Mouse (Mus musculus): Measurements from ENCODE around the gene Pin4. TPM values are rescaled to one million over a fixed set of nuclear protein-coding genes. Genes with fewer than 3 reads are reported as not detected.
A peak's percentile ranks its signal among the peaks of the same experiment; 100 is the strongest.

The Pin4 gene
- total and polyA plus RNA-seq, 3 experiments: 50.6 to 122 TPM; not detected in 1

DNA sequence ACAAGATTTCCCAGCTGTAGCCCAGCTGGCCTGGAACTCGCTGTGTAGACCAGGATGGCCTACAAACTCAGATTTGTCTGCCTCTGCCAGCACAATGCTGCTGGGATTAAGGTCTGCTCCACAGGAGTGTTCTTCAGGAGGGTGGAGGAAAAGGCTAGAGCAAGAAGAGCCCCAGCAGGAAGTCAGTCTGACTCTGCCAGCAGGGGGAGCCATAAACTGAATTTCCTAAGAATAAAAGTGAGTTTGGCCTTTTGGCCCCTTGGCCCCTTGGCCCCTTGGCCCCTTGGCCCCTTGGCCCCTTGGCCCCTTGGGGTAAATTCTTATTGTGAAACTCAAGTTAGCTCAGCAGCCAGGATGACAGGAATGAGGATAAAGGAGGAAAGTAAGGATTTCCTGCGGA, 40.5 kb downstream of the Pin4 start:
- Histone ChIP-seq H3K36me3 (ENCODE audit: control insufficient read depth in 1 of 2, insufficient read depth in 2 of 2, low read length in 2 of 2) (peaks cover 0 to 13% of the 10 kb centered on the region in 2 experiments; a peak in 2 of 4 replicates), H3K9ac (ENCODE audit: control insufficient read depth, low read depth, low read length, poor library complexity, severe bottlenecking) (no peak overlapping the region), H3K27me3 (ENCODE audit: control insufficient read depth in 1 of 2, insufficient read depth in 2 of 2, low read length in 2 of 2) (no peaks in the 10 kb centered on the region), H3K9me3 (replicated peaks; ENCODE audit: insufficient read depth, low read length) (no peaks in the 10 kb centered on the region), H3K79me2 (ENCODE audit: control insufficient read depth, insufficient read depth, low read length, poor library complexity) (peaks cover 16% of the 10 kb centered on the region), H3K4me1 (ENCODE audit: control insufficient read depth in 1 of 2, insufficient read depth in 2 of 2, low read length in 2 of 2) (peaks cover 0 to 4% of the 10 kb centered on the region in 2 experiments; a peak in 2 of 4 replicates), H3K4me3 (ENCODE audit: control insufficient read depth in 1 of 2, insufficient read depth in 1 of 2, low read depth in 2 of 2, low read length in 2 of 2) (no peak overlapping the region), H3K27ac (ENCODE audit: control insufficient read depth, low read depth, low read length) (no peak overlapping the region)
- DNase-seq (ENCODE audit: low read depth, low spot score): peak; percentile 44
- peak in 2 of 3 experiments; percentile 43 to 45; a peak in 5 of 6 replicates for TF ChIP-seq CTCF (IDR thresholded peaks at IDR 0.05 in 2 of 3, conservative IDR thresholded peaks at IDR 0.05 in 1 of 3; ENCODE audit: control insufficient read depth in 1 of 3, insufficient read depth in 1 of 3, low read depth in 2 of 3, low read length in 3 of 3, poor library complexity in 1 of 3, severe bottlenecking in 1 of 3)
- no peak for TF ChIP-seq ELF1 (IDR thresholded peaks at IDR 0.05; ENCODE audit: low read depth, low read length)

DNA sequence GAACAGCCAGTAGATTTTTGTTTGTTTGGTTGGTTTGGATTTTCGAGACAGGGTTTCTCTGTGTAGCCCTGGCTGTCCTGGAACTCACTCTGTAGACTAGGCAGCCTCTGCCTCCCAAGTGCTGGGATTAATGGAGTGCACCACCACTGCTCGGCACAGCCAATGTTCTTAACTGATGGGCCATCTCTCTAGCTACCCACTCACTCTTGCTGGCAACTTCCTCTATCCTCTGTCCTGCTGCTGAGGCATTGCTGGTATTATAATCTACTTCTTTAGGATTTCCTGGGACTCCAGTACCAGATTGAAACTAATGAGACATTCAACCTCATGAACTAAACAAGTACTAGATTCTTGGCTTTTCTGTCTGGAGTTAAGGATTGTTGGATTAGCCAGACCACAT, 41.3 kb downstream of the Pin4 start:
- no peak overlapping the region for H3K4me3 ChIP-seq (ENCODE audit: control insufficient read depth in 1 of 2, insufficient read depth in 1 of 2, low read depth in 2 of 2, low read length in 2 of 2)
- peak; percentile 66 for DNase-seq (ENCODE audit: low read depth, low spot score)
- H3K36me3 ChIP-seq (ENCODE audit: control insufficient read depth in 1 of 2, insufficient read depth in 2 of 2, low read length in 2 of 2): peaks cover 0 to 7% of the 10 kb centered on the region in 2 experiments; a peak in 2 of 4 replicates
- no peak overlapping the region for H3K9ac ChIP-seq (ENCODE audit: control insufficient read depth, low read depth, low read length, poor library complexity, severe bottlenecking)
- H3K27me3 ChIP-seq (ENCODE audit: control insufficient read depth in 1 of 2, insufficient read depth in 2 of 2, low read length in 2 of 2): no peaks in the 10 kb centered on the region
- no peak overlapping the region for H3K27ac ChIP-seq (ENCODE audit: control insufficient read depth, low read depth, low read length)
- peaks cover 0 to 4% of the 10 kb centered on the region in 2 experiments; a peak in 2 of 4 replicates for H3K4me1 ChIP-seq (ENCODE audit: control insufficient read depth in 1 of 2, insufficient read depth in 2 of 2, low read length in 2 of 2)
- peaks cover 12% of the 10 kb centered on the region for H3K79me2 ChIP-seq (ENCODE audit: control insufficient read depth, insufficient read depth, low read length, poor library complexity)
- no peaks in the 10 kb centered on the region for H3K9me3 ChIP-seq (replicated peaks; ENCODE audit: insufficient read depth, low read length)
- TF ChIP-seq TBP (IDR thresholded peaks at IDR 0.05; ENCODE audit: low read depth, low read length): no peak
- no peak for TF ChIP-seq CHD2 (IDR thresholded peaks at IDR 0.05; ENCODE audit: low read length)
- TF ChIP-seq MYB (IDR thresholded peaks at IDR 0.05; ENCODE audit: low read depth, low read length): no peak
- TF ChIP-seq GATA1 (IDR thresholded peaks at IDR 0.05; ENCODE audit: low read depth, low read length): peak; percentile 60; the same call in 1 of the 2 replicates
- no peak for TF ChIP-seq BHLHE40 (IDR thresholded peaks at IDR 0.05; ENCODE audit: borderline replicate concordance, low read depth, low read length)
- TF ChIP-seq EP300 (IDR thresholded peaks at IDR 0.05; ENCODE audit: low read depth in 1 of 2, low read length in 2 of 2): no peak
- no peak for TF ChIP-seq ZMIZ1 (IDR thresholded peaks at IDR 0.05; ENCODE audit: low read depth, low read length)

DNA sequence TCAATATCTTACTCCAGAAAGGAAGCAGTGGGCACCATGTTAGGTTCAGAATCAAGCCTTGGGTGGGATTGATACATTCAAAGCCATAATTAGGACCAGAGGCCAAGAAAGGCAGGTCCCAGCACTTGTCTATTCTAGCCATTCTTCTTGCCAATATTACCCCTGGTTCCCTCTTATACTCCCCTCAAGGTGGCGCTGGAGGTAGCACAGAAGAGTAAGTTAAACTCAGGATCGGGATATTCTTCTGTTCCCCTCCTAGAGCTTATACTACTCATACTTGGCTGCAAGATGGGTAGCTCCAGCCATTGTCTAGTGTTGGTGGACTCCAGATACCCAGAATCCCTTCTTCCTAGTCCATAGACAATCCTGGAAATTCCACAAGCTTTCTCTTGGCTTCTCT, 43.8 kb downstream of the Pin4 start:
- TF ChIP-seq RAD21 (IDR thresholded peaks at IDR 0.05; ENCODE audit: low read depth, low read length) (peak; percentile 30), TCF12 (IDR thresholded peaks at IDR 0.05; ENCODE audit: low read depth, low read length) (no peak), SMC3 (IDR thresholded peaks at IDR 0.05; ENCODE audit: low read depth, low read length) (peak; percentile 33; the same call in 1 of the 2 replicates), CTCF (IDR thresholded peaks at IDR 0.05 in 2 of 3, conservative IDR thresholded peaks at IDR 0.05 in 1 of 3; ENCODE audit: control insufficient read depth in 1 of 3, insufficient read depth in 1 of 3, low read depth in 2 of 3, low read length in 3 of 3, poor library complexity in 1 of 3, severe bottlenecking in 1 of 3) (peak in 2 of 3 experiments; percentile 28 to 52; a peak in 3 of 6 replicates)
- H3K79me2 ChIP-seq (ENCODE audit: control insufficient read depth, insufficient read depth, low read length, poor library complexity): no peaks in the 10 kb centered on the region
- no peak overlapping the region for H3K27ac ChIP-seq (ENCODE audit: control insufficient read depth, low read depth, low read length)
- peaks cover 0 to 2% of the 10 kb centered on the region in 2 experiments; a peak in 1 of 4 replicates for H3K36me3 ChIP-seq (ENCODE audit: control insufficient read depth in 1 of 2, insufficient read depth in 2 of 2, low read length in 2 of 2)
- no peak overlapping the region for H3K4me3 ChIP-seq (ENCODE audit: control insufficient read depth in 1 of 2, insufficient read depth in 1 of 2, low read depth in 2 of 2, low read length in 2 of 2)
- DNase-seq (ENCODE audit: low read depth, low spot score): peak; percentile 45
- H3K4me1 ChIP-seq (ENCODE audit: control insufficient read depth in 1 of 2, insufficient read depth in 2 of 2, low read length in 2 of 2): no peaks in the 10 kb centered on the region; a peak in 1 of 4 replicates
- no peak overlapping the region for H3K9ac ChIP-seq (ENCODE audit: control insufficient read depth, low read depth, low read length, poor library complexity, severe bottlenecking)
- H3K9me3 ChIP-seq (replicated peaks; ENCODE audit: insufficient read depth, low read length): no peaks in the 10 kb centered on the region
- no peaks in the 10 kb centered on the region for H3K27me3 ChIP-seq (ENCODE audit: control insufficient read depth in 1 of 2, insufficient read depth in 2 of 2, low read length in 2 of 2)

Data from MEL (cell line).